Mouse (Mus musculus) hindbrain, embryonic 15.5 days (tissue): ENCODE measurements at regions not wholly inside any gene's neighbourhood (a gene's known extent, or its start where the extent isn't known, plus 50 kb on each side); places are given as distances from the start of the nearest gene placed in this dataset.

ENCODE experiments used
- ATAC-seq: fragments of 200-750 bp; cut with Nextera tagmentation; 2 replicates; pipeline ENCODE4 v1.8.0; 2017; ENCODE audit warnings: low read depth, moderate number of reproducible peaks, moderate TSS enrichment; ENCODE audit not compliant: low FRiP score
- H3K27ac ChIP-seq: fragments of 300-500 bp; sonication (generic); replicated peaks from 2 replicates; pipeline ENCODE4 v1.5.1; 2015; ENCODE audit warnings: mild to moderate bottlenecking, inconsistent platforms
- H3K27me3 ChIP-seq: fragments of 300-500 bp; sonication (generic); 2 replicates; pipeline ENCODE4 v1.6.1; 2015; ENCODE audit warnings: control low read depth, inconsistent platforms
- H3K36me3 ChIP-seq: fragments of 300-500 bp; sonication (generic); 2 replicates; pipeline ENCODE4 v1.6.1; 2015; ENCODE audit warnings: control low read depth, inconsistent platforms
- H3K4me1 ChIP-seq: fragments of 300-500 bp; sonication (generic); replicated peaks from 2 replicates; pipeline ENCODE4 v1.6.1; 2015; ENCODE audit warnings: control low read depth, inconsistent platforms
- H3K4me2 ChIP-seq: fragments of 300-500 bp; sonication (generic); 2 replicates; pipeline ENCODE4 v1.6.1; 2015; ENCODE audit warnings: moderate library complexity, mild to moderate bottlenecking, inconsistent platforms
- H3K4me3 ChIP-seq: fragments of 300-500 bp; sonication (generic); 2 replicates; pipeline ENCODE4 v1.5.1; 2015; ENCODE audit warnings: mild to moderate bottlenecking, inconsistent platforms
- H3K9ac ChIP-seq: fragments of 300-500 bp; sonication (generic); 2 replicates; pipeline ENCODE4 v1.6.1; 2015; ENCODE audit warnings: inconsistent platforms
- H3K9me3 ChIP-seq: fragments of 300-500 bp; sonication (generic); 2 replicates; pipeline ENCODE4 v1.6.1; 2016; ENCODE audit warnings: control low read depth, inconsistent platforms
- WGBS: fragments of 180-500 bp; shearing (Covaris S2); methylation state at CpG from one replicate; pipeline ENCODE4 v1.1.7; 2015; 5-methylcytosine and 5-hydroxymethylcytosine counted together

GRCm38 (mm10) chr10:101269371-101269770, 411.9 kb upstream of the Mgat4c start:
- Histone ChIP-seq H3K36me3 (no peaks in the 10 kb centered on the region), H3K4me1 (no peaks in the 10 kb centered on the region), H3K27ac (no peak overlapping the region), H3K4me3 (no peak overlapping the region), H3K4me2 (no peak overlapping the region), H3K27me3 (no peaks in the 10 kb centered on the region), H3K9me3 (no peaks in the 10 kb centered on the region), H3K9ac (no peak overlapping the region)
- no peak for ATAC-seq

DNA sequence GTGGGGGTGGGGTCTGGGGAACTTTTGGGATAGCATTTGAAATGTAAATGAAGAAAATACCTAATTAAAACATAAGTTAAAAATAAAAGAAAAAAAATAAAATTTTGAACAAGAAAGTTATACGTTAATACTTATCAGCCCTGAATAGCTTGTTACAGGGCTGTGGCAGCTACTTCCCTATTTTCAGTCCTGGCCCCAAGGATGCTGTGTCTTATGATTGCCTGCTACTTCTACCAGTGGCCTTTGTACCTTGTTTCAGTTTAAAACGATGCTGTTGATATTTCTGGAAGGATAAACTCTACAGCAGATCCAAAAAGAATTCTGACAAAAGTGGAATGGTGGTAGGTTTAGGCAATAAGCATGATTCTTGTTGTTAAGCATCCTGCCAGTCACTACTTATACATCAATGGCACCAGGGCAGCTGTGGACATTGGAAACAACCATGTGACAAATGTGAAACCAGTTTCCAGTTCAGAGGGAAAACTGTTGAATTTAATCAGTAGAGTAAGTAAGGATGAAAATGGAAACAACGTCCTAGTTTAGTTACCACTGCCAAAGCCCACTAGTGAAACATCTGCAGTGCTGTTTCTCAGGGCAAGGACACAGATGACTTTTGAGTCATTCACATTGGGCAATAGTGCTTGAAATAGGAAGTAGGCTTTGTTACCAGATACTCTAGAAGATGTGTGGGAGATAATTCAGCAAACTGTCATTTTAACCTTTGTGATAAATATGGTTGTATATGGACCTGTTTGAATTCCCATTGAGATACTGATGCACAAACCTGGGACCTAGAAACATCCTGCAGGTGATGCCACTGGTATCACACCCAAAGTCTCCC, 409.6 kb upstream of the Mgat4c start:
- H3K4me1 ChIP-seq, result no peaks in the 10 kb centered on the region
- 84% methylated on average over 3 of the region's 3 CpGs for WGBS
- no peak overlapping the region for H3K4me3 ChIP-seq
- ATAC-seq, result no peak
- no peaks in the 10 kb centered on the region for H3K9me3 ChIP-seq
- H3K36me3 ChIP-seq, result no peaks in the 10 kb centered on the region
- no peak overlapping the region for H3K9ac ChIP-seq
- no peaks in the 10 kb centered on the region for H3K27me3 ChIP-seq
- no peak overlapping the region for H3K4me2 ChIP-seq
- H3K27ac ChIP-seq, result no peak overlapping the region

DNA sequence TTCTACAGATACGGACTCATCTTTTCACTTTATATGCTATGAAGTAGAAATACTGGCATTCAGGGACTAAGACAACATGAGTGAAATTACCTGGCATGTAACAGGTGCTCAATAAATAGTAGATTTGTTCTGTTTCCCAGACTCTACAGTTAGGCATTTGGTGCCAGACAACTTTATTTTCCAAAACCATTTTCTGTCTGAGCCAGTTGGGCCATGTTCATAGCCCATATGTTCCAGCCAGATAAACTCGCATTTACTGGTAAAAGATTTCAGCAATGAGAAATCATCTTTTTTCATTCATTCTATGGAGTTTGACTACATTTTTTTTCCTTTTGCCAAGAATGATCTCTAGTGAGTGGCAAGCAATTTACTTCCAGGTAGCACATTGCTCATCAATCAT, 393.2 kb upstream of the Mgat4c start:
- no peaks in the 10 kb centered on the region for H3K9me3 ChIP-seq
- 92% methylated on average over 2 of the region's 2 CpGs for WGBS
- no peak overlapping the region for H3K4me2 ChIP-seq
- no peak for ATAC-seq
- H3K9ac ChIP-seq, result no peak overlapping the region
- no peak overlapping the region for H3K27ac ChIP-seq
- no peaks in the 10 kb centered on the region for H3K36me3 ChIP-seq
- H3K4me3 ChIP-seq, result no peak overlapping the region
- no peaks in the 10 kb centered on the region for H3K27me3 ChIP-seq
- no peaks in the 10 kb centered on the region for H3K4me1 ChIP-seq

GRCm38 (mm10) chr10:101302138-101302780, 379.0 kb upstream of the Mgat4c start:
- 59% methylated on average over 2 of the region's 2 CpGs for WGBS
- Histone ChIP-seq H3K9me3 (no peaks in the 10 kb centered on the region), H3K36me3 (no peaks in the 10 kb centered on the region), H3K4me3 (no peak overlapping the region), H3K4me2 (no peak overlapping the region), H3K9ac (no peak overlapping the region), H3K4me1 (no peaks in the 10 kb centered on the region), H3K27me3 (no peaks in the 10 kb centered on the region), H3K27ac (no peak overlapping the region)
- ATAC-seq, result no peak

GRCm38 (mm10) chr10:101304075-101304474, 377.2 kb upstream of the Mgat4c start:
- no peaks in the 10 kb centered on the region for H3K27me3 ChIP-seq
- H3K27ac ChIP-seq, result no peak overlapping the region
- no peak for ATAC-seq
- no peak overlapping the region for H3K9ac ChIP-seq
- H3K4me3 ChIP-seq, result no peak overlapping the region
- no peaks in the 10 kb centered on the region for H3K9me3 ChIP-seq
- no peak overlapping the region for H3K4me2 ChIP-seq
- H3K36me3 ChIP-seq, result no peaks in the 10 kb centered on the region
- H3K4me1 ChIP-seq, result no peaks in the 10 kb centered on the region

DNA sequence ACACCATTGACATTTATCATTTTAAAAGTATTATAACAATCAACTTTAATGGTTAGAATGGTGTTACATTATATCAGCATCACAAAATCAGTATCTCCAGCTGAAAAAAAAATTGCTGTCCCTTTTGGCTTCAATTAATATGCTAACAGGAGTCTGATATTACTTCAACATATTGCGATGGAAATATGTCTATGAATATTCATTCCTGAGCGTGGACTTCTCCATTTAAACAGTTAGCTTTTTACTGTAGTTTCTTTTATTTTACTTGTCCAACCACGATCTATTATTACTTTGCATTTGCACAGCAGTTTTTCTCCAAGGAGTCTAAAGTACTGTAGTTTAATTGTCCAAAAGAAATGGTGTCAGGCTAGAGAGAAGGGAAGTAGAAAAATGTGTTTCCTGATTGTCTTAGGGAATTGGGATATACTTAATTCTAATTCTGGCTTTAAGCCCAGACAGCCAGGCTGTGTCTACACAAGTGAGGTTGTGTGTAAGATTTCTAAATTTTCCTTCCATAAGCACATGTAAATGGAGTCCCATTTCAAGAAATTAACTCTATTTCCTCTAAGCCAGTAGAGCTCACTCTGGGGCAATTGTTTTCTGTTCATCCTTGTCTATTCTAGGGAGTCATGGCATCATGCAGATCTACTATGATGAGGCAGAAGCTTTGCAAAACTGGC, 364.5 kb upstream of the Mgat4c start:
- no peak overlapping the region for H3K9ac ChIP-seq
- no peaks in the 10 kb centered on the region for H3K9me3 ChIP-seq
- no peak overlapping the region for H3K4me3 ChIP-seq
- H3K27ac ChIP-seq, result 0 out of 2 replicates have a peak overlapping the region, but pooled peaks have one; percentile 30
- H3K4me2 ChIP-seq, result no peak overlapping the region
- no peaks in the 10 kb centered on the region for H3K4me1 ChIP-seq
- ATAC-seq, result peak; percentile 83
- H3K27me3 ChIP-seq, result no peaks in the 10 kb centered on the region
- no peaks in the 10 kb centered on the region for H3K36me3 ChIP-seq
- WGBS, result 63% methylated on average over 3 of the region's 3 CpGs

GRCm38 (mm10) chr10:101321080-101321717, 360.1 kb upstream of the Mgat4c start:
- Histone ChIP-seq H3K4me1 (no peaks in the 10 kb centered on the region), H3K27me3 (no peaks in the 10 kb centered on the region), H3K9ac (no peak overlapping the region), H3K4me3 (no peak overlapping the region), H3K27ac (peak overlapping the region; percentile 17; the same call in 1 of the 2 replicates), H3K9me3 (no peaks in the 10 kb centered on the region), H3K36me3 (no peaks in the 10 kb centered on the region), H3K4me2 (no peak overlapping the region)
- WGBS, result 56% methylated on average over 4 of the region's 4 CpGs
- ATAC-seq, result peak; percentile 82

DNA sequence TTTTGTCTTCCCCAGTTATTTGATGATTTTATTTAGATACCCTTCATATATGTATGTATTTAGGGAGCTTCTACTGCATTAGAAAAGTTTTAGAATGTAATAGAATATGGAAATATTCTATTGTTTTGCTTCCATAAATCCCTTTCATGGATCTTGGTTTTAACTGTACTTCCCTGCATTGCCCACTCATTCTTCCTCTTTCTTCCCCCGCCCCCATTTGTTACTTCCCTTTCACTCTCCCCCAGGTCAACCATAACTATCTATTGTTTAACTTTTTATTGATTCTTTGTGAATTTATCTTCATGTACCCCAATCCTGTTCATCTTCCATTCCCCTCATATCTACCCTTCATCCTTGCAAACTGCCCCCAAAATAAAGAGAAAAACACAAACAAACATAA, 356.8 kb upstream of the Mgat4c start:
- no peak overlapping the region for H3K4me2 ChIP-seq
- H3K36me3 ChIP-seq, result no peaks in the 10 kb centered on the region
- H3K27me3 ChIP-seq, result no peaks in the 10 kb centered on the region
- 100% methylated on average over 1 of the region's 1 CpGs for WGBS
- H3K9me3 ChIP-seq, result no peaks in the 10 kb centered on the region
- no peaks in the 10 kb centered on the region for H3K4me1 ChIP-seq
- no peak overlapping the region for H3K27ac ChIP-seq
- H3K4me3 ChIP-seq, result no peak overlapping the region
- ATAC-seq, result no peak
- H3K9ac ChIP-seq, result no peak overlapping the region

- Histone ChIP-seq H3K4me1 (no peaks in the 10 kb centered on the region), H3K4me3 (no peak overlapping the region), H3K4me2 (no peak overlapping the region), H3K27ac (no peak overlapping the region), H3K9me3 (no peaks in the 10 kb centered on the region), H3K36me3 (no peaks in the 10 kb centered on the region), H3K27me3 (no peaks in the 10 kb centered on the region), H3K9ac (no peak overlapping the region)
- ATAC-seq, result no peak
- WGBS, result 93% methylated on average over 1 of the region's 1 CpGs
Observed at GRCm38 (mm10) chr10:101328545-101328944, 352.7 kb upstream of the Mgat4c start.

- Histone ChIP-seq H3K4me3 (no peak overlapping the region), H3K27ac (no peak overlapping the region), H3K9ac (no peak overlapping the region), H3K27me3 (no peaks in the 10 kb centered on the region), H3K36me3 (no peaks in the 10 kb centered on the region), H3K4me1 (no peaks in the 10 kb centered on the region), H3K4me2 (no peak overlapping the region), H3K9me3 (no peaks in the 10 kb centered on the region)
- WGBS, result 78% methylated on average over 3 of the region's 3 CpGs
- no peak for ATAC-seq
Observed at GRCm38 (mm10) chr10:101330109-101330508, 351.2 kb upstream of the Mgat4c start.

GRCm38 (mm10) chr10:101335136-101335535, 346.2 kb upstream of the Mgat4c start:
- H3K9ac ChIP-seq, result no peak overlapping the region
- H3K4me3 ChIP-seq, result no peak overlapping the region
- no peak overlapping the region for H3K27ac ChIP-seq
- no peak overlapping the region for H3K4me2 ChIP-seq
- ATAC-seq, result no peak
- H3K27me3 ChIP-seq, result no peaks in the 10 kb centered on the region
- no peaks in the 10 kb centered on the region for H3K9me3 ChIP-seq
- H3K4me1 ChIP-seq, result no peaks in the 10 kb centered on the region
- H3K36me3 ChIP-seq, result no peaks in the 10 kb centered on the region
- WGBS, result 78% methylated on average over 2 of the region's 3 CpGs

- no peak overlapping the region for H3K4me2 ChIP-seq
- no peak overlapping the region for H3K4me3 ChIP-seq
- no peaks in the 10 kb centered on the region for H3K9me3 ChIP-seq
- H3K27ac ChIP-seq, result no peak overlapping the region
- no peak for ATAC-seq
- no peak overlapping the region for H3K9ac ChIP-seq
- H3K27me3 ChIP-seq, result no peaks in the 10 kb centered on the region
- H3K4me1 ChIP-seq, result no peaks in the 10 kb centered on the region
- 80% methylated on average over 3 of the region's 3 CpGs for WGBS
- H3K36me3 ChIP-seq, result no peaks in the 10 kb centered on the region
Observed at GRCm38 (mm10) chr10:101339565-101339964, 341.7 kb upstream of the Mgat4c start.
